Mouse (Mus musculus) testis, adult 2 months (tissue): ENCODE data around the gene Rnf135. TPM values are rescaled to one million over a fixed set of nuclear protein-coding genes. Genes with fewer than 3 reads are reported as not detected.
"Not testable (repeated sequence)": the region's sequence is repeated elsewhere in the genome, so short reads cannot be mapped to it uniquely, and the experiment has no call there.

Experiments
- H3K27ac ChIP-seq: fragments of 200-500 bp; 2 replicates; pipeline ENCODE4 v1.5.1; 2012; ENCODE audit warnings: low read depth, low read length; ENCODE audit not compliant: control insufficient read depth, insufficient read depth
- H3K27me3 ChIP-seq: fragments of 200-500 bp; 2 replicates; pipeline ENCODE4 v1.6.1; 2012; ENCODE audit warnings: mild to moderate bottlenecking, low read length, moderate library complexity; ENCODE audit not compliant: control insufficient read depth, insufficient read depth
- H3K36me3 ChIP-seq: fragments of 200-500 bp; 2 replicates; pipeline ENCODE4 v1.6.1; 2012; ENCODE audit warnings: mild to moderate bottlenecking, low read length; ENCODE audit not compliant: control insufficient read depth, insufficient read depth
- H3K4me1 ChIP-seq: fragments of 200-500 bp; 2 replicates; pipeline ENCODE4 v1.6.1; 2012; ENCODE audit warnings: low read length; ENCODE audit not compliant: control insufficient read depth, insufficient read depth
- H3K4me3 ChIP-seq: fragments of 200-500 bp; 2 replicates; pipeline ENCODE4 v1.5.1; 2012; ENCODE audit warnings: low read depth, mild to moderate bottlenecking, low read length, moderate library complexity, mixed read lengths; ENCODE audit not compliant: control insufficient read depth
- CTCF ChIP-seq: fragments of 200-500 bp; IDR thresholded peaks from 2 replicates; pipeline ENCODE4 v1.5.1; 2012; ENCODE audit warnings: low read depth, mild to moderate bottlenecking, inconsistent platforms, low read length, moderate library complexity; ENCODE audit not compliant: control insufficient read depth, insufficient read depth, insufficient replicate concordance
- POLR2A ChIP-seq: fragments of 200-500 bp; IDR thresholded peaks from 2 replicates; pipeline ENCODE4 v1.6.1; 2012; ENCODE audit warnings: low read depth, mild to moderate bottlenecking, inconsistent platforms, low read length, moderate library complexity; ENCODE audit not compliant: control insufficient read depth
- polyA plus RNA-seq: library from polyadenylated mRNA; depleted of rRNA; stranded (reverse); fragments of >200 nt; gene quantifications from 2 replicates; pipeline ENCODE4 v1.2.3, GENCODE M21; 2012

Rnf135 gene
- polyA plus RNA-seq, 1 experiment, result 3.9 TPM

DNA sequence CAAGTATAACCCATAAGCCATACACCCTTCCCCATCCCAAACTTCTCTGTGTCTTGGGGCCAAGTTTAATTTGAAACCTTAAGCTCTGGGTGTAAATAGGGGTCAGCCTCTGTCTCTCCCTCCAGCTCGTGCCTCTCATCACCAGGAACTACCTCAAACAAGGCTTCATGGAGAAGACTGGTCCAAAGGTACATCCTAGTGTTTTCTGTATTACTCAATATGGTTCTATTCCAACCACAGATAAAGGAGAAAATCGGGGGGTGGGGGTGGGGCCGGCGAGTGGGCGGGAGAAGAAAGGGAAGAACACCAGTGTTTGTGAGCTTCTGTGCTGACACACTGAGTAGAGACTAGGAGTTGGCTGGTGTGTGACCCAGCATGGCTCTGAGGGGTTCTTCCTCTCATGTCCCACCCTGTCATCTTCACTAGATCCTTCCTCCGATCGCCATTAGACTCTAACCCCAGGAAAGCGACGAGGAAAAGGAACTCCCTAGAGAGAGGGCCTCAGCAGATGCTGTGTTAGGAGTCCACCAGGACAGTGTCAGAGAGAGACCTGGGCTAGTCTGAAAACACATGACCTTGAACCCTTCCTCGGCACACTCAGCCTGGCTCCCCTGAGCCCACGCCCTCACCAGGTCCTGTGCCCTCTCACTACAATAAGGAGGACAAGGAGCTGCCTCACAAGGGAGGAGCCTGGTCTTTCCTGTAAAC is 9.5 kb upstream of the Rnf135 start:
- Histone ChIP-seq H3K4me3 (no peak overlapping the region), H3K4me1 (peaks cover 7% of the 10 kb centered on the region), H3K27me3 (no peaks in the 10 kb centered on the region), H3K27ac (no peak overlapping the region), H3K36me3 (no peaks in the 10 kb centered on the region)
- TF ChIP-seq POLR2A (no peak), CTCF (no peak)

DNA sequence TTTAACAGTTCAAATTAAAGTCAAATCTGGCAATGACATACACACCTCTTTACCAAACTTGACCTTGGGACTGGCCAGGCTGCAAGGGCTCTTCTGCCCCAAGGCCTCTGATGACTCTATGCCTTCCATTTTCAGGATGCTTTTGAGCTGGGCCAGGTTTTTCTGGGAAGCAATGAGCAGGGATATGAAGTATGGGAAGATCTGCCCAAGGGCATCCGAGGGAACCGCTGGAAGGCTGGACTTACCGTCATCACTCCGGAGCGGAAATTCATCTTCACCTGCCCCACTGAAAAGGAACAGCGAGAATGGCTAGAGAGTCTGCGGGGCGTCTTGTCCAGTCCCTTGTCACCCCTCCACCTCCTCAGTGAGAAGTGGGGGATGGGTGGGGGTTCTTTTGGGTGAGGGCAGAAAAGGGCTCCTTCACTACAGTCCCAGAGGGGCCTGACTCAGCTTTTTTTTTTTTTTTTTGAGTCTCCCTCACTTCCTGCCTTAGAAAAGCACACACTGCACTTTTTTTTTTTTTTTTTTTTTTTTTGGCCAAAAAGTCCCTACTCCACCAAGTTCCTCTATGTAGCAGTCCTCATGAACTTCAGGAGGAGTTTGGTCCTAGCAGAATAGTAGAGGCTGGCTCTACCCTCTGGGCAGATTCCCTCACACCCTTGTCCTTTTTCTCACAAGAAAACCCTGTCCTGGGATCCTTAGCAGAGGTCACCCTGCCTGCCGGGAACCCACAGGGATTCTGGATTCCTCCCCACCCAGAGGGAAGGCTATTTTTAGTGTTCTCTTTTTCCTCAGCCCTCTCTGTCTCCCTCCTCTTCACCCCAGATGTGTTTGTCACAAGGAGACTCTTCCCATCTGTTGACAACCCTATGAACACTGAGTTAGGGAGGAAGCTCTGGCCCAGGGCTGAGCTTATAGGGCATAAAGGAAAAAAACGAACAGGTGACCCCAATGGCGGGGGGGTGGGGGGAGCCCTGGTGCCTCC is 6.4 kb upstream of the Rnf135 start:
- Histone ChIP-seq H3K36me3 (no peaks in the 10 kb centered on the region), H3K27ac (peak overlapping the region; percentile 67), H3K4me1 (peaks cover 7% of the 10 kb centered on the region), H3K4me3 (no peak overlapping the region), H3K27me3 (no peaks in the 10 kb centered on the region)
- TF ChIP-seq POLR2A (no peak), CTCF (no peak)

DNA sequence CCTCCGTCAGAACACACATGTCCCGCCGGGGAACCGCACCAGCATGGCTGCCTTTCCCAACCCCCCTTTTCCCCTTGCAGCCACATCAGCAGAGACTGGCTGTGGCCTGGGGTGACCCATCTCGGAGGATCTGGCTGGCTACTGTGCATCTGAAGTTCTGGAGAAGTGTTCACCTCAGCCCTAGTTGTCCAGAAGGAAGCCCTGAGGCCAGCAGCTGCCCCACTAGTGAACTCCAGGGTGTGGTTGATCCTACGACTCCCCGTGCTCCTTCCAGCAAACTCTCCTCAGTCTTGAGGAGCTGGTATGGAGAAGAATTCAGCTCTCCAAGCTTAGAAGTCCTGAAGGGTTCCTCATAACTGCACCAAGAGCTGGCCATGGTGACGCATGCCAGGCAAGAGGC is 5.3 kb upstream of the Rnf135 start:
- H3K4me1 ChIP-seq, result peaks cover 7% of the 10 kb centered on the region
- H3K36me3 ChIP-seq, result no peaks in the 10 kb centered on the region
- no peaks in the 10 kb centered on the region for H3K27me3 ChIP-seq
- no peak overlapping the region for H3K4me3 ChIP-seq
- no peak overlapping the region; the same call in 1 of the 2 replicates for H3K27ac ChIP-seq
- TF ChIP-seq CTCF (no peak), POLR2A (no peak)

DNA sequence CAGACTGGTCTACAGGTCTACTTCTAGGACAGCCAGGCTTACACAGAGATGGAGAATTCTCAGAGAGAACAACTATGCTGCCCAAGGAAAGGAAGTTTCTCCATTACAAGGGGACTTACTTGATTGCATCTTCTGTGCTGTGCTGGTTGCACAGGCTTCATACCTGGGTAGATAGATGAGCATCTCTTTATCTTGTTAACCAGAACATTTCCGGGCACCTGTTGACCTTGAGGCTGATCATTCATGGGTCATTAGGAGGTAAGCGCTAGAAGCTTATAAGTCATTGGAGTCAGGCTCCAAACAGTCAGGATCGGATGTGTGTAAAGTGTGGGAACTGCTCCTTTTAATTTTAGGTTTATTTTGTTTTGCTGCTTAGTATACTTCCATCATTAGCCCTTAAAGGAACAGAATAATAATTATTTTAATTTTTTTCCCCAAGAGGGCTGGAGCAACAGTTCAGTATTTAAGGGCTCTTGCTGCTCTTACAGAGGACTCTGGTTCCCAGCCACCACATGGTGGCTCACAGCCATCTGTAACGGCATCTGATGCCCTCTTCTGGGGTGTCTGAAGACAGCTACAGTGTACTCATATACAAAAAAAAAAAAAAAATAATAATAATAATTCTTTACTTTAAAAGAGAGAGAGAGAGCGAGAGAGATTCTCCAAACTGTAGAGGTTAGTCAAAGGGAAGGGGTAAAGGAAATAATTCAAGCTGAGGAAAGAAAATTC is 2.5 kb upstream of the Rnf135 start:
- Histone ChIP-seq H3K36me3 (no peaks in the 10 kb centered on the region), H3K27me3 (no peaks in the 10 kb centered on the region), H3K4me3 (no peak overlapping the region), H3K27ac (peak overlapping the region; percentile 5; the same call in 1 of the 2 replicates), H3K4me1 (peaks cover 7% of the 10 kb centered on the region)
- TF ChIP-seq POLR2A, result no peak
- no peak for TF ChIP-seq CTCF

DNA sequence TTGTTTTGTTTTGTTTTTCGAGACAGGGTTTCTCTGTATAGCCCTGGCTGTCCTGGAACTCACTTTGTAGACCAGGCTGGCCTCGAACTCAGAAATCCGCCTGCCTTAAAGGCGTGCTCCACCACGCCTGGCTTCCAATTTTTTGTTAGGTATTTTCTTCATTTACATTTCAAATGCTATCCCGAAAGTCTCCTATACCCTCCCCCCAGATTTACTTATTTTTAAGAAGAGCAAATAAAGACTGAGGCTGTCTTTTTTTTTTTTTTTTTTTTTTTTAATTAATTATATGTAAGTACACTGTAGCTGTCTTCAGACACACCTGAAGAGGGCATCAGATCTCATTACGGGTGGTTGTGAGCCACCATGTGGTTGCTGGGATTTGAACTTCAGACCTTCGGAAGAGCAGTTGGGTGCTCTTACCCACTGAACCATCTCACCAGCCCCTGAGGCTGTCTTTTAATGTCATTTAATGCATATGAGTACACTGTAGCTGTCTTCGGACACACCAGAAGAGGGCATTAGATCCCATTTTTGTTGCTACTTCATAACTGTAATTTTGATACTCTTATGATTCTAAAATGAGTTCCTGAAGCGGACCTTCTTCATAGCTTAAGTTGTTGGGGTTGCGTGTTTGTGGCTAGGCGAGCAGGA is 472 bp upstream of the Rnf135 start:
- H3K36me3 ChIP-seq, H3K4me1 ChIP-seq, H3K27me3 ChIP-seq, H3K27ac ChIP-seq: not testable (repeated sequence)
- H3K4me3 ChIP-seq, result peak overlapping the region; percentile 89

DNA sequence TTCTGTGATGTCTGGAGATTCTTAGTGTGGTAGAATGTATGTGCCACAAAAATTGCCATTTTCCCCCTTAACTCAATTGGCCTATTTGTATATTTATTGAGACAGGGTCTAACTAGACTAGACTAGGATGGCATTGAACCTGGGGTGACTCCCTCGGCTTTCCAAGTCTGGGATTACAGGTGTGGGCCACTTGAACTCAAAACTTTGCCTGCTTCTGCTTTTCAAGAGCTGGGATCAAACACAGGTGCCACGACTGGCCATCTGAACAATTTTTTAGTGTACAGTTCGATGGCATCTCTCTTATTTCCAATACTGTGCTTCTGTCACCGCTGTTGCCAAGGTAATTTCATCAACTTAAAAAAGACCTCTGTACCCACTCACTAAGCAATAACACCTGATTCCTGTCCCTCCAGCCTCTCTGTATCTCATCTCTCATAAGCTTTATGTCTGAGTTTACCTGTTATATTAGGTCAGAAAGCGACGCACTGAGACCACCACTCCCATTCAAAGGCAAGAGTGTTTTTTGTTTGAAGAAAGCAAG is 950 bp downstream of the Rnf135 start:
- Histone ChIP-seq H3K36me3 (no peaks in the 10 kb centered on the region), H3K27ac (peak overlapping the region; percentile 86), H3K4me3 (peak overlapping the region; percentile 10; the same call in 1 of the 2 replicates), H3K27me3 (no peaks in the 10 kb centered on the region), H3K4me1 (no peaks in the 10 kb centered on the region; the same call in 1 of the 2 replicates)
- TF ChIP-seq POLR2A, result no peak
- TF ChIP-seq CTCF, result no peak

DNA sequence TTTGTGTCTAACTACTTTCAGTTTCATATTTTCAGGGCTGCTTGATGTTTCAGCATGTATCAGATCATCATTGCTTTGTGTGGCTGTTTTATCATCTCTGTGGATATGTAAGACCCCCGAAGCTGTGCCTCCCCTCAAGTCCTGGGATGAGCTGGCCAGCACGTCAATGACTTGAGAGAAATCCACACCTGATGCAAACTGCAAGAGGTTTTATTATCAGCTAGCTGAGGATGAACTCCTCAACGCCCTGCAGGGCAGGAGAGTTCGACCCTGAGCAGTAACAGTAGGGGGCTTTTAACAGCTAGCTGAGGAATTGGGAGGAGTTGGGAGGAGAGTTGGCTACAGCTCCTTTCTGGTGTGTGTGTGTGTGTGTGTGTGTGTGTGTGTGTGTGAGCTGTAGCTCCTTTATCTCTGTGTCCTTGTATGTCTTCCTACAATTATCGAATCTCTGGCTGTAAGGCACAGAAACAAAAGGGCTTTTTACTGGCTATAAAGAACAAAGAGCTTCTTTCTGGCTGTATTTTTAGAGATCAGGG is 1.9 kb downstream of the Rnf135 start:
- peak overlapping the region; percentile 67 for H3K27ac ChIP-seq
- H3K36me3 ChIP-seq, H3K27me3 ChIP-seq, H3K4me1 ChIP-seq, H3K4me3 ChIP-seq: not testable (repeated sequence)
